Mouse (Mus musculus) thymus, postnatal 14 days (tissue): ENCODE measurements at regions not wholly inside any gene's neighbourhood (a gene's known extent, or its start where the extent isn't known, plus 50 kb on each side); places are given as distances from the start of the nearest gene placed in this dataset.

Experiments used
- DNase-seq: peaks from one replicate; pipeline ENCODE4 v3.0.0; 2021

DNA sequence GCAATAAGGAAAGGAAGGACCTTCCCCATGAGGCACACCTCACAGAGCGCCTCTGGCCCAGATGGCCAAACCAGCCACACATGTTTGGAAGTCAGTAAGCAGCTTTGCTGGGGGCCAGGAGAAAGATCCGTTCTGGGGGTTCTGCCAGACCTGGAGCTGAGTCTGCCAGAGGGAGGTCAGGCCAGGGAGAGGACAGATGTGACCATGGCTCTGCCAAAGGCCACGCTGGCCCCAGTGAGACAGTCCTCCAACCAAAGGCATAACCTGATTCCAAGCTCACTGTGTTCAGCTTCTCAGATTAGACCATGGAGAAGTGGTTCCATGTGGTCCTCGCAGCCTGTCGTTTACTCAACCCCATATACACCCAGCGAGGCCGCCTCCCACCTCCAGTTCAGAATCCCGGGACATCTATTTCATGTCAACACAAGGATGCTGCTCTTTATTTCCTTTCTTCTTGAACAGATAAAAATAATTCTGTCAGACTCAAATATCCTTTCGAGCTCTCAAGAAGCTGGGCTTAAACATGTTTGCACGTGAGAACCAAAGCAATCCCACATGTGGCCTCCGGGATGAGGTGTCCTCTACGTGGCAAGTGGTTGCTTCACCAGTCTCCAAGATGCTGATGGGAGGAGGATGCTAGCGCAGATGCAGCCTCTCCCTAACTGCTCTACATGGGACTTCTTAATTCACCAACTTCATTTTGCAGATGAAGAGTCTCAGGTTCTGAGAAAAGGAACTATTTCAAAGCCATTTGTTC lies 130.1 kb upstream of the Usp24 start:
- DNase-seq: no peak

DNA sequence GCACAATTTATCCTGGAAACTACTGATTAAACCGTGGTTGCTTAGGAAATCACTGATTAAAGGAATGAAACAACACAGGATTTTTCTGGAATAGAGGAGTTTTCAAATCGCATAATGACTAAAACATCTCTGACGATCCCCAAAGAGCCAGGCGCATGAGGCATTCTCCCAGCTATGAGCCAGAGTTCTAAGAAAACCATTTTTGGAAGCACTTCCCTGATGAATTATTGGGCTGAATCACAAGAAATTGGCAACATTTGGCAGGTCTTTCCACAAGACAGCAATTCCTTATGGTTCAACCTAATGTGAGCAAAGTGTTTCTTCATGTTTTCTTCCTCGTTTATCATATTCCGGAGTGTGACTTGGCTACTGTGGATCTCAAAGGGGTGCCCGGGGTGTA lies 129.3 kb upstream of the Usp24 start:
- DNase-seq: no peak

DNA sequence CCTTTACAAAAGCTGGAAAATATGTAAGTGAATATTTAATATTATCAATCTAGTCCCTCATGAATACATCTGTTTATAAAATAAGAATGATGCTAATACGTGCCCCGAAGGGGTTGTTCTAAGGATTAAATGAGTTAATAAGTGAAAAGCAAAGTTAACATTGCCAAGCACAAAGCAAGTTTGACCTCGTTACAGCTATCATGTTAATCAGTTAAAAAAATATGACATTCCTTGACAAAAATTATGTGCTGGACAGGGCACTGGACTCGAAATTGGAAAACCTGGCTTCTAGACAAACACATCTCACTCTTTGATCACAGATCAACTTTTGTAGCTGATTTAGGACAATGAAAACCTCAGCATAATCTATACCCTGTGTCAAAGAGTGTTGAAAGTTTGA lies 125.8 kb upstream of the Usp24 start:
- DNase-seq: no peak

DNA sequence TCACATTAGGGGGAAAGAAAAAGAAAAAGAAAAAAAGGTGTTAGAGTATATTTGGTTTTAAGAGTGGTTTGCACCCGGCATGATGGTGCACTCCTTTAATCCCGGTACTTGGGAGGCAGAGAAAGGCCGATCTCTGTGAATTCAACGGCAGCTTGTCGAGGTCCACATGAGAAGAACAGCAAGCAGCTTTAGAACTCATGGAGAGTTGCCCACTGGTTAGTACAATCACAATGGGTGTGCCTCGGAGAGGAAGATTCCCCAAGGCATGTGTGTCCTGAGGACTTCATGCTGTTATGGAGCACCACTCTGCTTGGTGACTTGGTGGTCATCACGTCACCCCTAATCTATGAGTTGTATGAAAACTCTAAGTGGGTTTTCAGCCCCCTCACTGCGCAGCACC lies 124.7 kb upstream of the Usp24 start:
- DNase-seq: no peak

DNA sequence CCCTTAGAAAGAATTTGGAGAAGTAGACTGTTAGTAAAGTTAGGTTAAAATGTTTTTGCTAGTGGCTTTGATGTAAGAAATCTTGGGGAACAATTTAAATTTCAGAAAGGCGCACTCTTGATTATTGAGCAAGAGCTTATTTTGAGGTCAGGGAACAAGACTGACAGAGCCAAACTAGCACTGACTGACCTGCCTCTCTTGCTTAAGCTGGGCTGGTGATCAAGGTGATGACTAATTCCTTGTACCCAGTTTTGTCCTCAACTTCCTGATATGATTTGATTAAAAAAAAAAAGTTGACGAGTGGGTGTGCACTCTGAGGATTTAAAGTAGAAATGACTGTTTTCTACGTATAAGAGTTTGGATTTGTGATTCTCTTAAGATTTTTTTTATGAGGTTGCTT lies 124.2 kb upstream of the Usp24 start:
- no peak for DNase-seq

DNA sequence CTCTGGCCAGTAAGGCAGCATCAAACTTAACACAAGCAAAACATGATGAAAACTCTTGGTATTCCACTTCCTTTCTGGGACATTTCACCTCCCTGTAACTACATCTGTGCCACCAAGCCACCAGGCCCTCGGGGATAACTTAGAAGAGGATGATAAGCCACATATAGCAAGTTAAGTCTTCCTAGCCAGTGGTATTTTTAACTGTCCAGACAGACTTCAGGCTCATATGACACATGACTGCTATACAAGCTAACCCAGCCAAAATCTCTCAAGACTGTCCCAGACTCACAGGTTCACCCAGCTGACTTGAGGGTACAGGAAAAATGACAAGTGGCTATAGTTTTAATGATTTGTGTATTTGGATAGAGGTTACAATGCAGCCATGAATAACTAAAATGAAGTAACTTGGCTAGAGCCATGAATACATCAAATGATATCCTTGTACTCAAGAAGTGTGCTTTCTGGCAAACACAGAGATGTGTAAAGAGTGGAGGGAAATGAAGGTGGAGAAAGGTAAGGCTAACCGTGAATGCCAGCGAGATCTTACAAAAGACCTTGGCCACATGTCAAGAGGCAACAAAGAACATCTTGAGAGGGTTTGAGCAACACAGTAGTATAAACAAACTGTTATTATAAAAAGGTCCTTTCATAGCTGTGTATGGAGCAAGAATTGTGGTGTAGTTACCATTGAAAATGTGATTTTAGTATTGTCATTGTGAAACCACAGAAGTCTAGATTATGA lies 122.6 kb upstream of the Usp24 start:
- no peak for DNase-seq

DNA sequence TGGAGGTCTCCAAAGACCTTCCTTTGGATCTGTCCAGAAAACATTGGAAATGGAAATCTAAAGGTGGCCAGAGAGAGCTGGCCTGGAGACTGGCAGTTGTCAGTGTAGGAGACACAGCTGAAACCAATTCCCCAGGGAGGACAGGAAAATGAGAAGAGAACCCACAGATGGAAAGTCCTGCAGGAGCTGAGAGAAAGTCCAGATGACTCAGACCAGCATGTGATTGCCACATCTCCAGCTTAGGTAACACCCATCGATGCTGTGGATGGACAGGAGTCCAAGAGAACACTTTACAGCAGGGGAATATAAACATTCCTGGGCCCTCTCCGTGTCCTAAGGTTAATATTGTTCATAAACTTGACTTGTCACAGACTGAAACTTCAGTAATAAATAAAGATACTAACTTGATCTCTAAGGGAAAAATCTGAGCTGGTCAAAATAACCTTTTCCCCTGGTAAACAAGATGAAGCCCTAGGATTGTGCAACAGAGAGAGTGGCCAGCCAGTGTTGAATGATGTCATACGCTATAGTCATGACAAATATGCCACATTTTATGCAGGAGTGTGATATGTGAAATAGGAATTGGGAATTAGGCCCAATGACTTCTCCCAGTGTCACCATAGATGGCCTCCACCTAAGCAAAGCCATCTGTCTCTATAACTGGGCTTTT lies 120.4 kb upstream of the Usp24 start:
- no peak for DNase-seq

DNA sequence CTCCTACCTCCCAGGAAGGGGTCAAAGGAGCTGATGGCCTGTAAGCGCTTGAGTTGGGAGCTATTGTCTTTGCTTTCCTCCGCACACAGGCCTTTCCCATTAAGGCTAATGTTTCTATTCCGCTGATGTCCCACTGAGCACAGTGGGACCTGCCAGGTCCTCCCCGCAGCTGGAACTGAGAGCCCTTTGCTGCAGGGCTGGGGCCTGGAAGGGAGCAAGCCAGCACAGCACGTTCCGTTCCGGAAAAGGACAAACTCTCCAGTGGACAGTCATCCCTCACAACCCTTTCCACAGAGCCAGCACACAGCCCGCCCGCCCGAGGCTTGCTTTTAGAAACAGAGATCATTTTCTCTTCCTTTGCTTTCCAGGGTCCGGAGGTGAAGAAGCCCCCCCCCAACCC lies 116.2 kb upstream of the Usp24 start:
- no peak for DNase-seq

DNA sequence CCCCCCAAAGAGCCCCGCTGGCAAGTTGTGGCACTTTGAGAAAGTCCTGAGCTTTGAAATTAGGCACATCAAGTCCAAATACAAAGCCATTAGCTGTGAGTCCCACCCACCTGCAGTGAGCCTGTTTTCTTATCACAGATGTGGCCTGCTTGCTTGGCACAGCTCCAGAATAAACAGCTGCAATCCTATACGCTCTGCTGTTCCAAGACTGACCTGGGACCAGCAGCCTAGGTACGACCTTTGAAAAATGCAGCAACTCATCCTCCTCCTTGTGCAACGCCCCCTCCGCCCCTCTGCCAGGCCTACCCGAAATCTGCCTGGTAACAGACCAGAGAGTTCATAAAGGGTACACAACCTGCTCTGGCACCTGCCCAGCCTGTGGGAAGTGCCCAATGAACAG lies 115.8 kb upstream of the Usp24 start:
- DNase-seq: no peak

DNA sequence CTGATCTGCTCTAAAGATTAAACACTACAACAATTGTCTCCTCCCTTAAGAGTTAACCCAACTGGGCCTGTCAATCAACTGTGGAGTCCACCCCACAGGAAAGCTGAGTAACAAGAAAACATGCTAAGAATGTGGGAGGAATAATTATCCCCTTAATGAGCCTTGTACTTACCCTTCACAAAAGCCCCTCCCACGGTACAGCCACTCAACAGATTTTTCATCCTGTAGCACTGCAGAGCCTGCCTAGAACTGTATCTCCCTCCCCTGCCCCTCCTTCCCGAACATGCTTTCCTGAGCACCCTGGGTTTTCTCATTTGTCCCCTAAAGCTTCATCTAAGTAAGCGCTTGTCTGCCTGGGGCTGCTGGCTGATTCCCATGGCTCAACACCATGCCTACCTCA lies 113.5 kb upstream of the Usp24 start:
- no peak for DNase-seq

DNA sequence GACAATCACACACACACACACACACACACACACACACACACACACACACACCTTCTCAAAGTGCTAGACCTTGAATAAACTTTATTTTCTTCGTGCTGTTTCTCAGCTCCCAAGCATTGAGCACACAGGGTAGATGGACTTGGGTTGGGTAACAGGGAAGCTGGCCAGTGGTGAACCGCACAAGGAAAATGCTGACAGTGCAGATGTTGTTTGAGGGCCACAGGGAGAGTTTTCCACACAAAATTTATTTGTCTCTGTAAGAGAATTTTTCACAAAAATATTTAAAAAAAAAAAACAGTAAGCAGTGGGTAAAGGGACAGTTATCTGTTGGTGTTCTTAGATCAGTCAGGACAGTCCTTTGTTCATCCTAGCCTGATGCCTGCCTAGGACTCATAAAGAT lies 110.8 kb upstream of the Usp24 start:
- no peak for DNase-seq

DNA sequence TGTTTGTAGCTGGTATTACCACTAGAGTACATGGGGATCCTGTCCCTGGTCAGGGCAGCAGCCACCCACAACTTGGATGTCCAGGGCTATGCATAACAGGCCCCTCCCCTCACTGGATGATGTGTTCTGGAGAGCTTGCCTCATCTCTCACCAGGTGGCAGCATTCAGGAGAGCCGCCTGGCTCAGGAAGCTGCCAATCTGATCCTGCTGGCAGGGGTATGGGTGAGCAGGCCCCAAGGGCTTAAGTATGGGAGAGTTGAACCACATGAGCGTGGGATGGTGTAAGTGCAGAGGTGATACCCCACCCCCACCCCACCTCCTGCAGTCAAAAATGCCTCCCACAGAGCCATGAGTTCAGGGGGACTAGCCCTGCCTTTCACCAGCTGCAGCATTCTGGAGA lies 110.0 kb upstream of the Usp24 start:
- DNase-seq: no peak

DNA sequence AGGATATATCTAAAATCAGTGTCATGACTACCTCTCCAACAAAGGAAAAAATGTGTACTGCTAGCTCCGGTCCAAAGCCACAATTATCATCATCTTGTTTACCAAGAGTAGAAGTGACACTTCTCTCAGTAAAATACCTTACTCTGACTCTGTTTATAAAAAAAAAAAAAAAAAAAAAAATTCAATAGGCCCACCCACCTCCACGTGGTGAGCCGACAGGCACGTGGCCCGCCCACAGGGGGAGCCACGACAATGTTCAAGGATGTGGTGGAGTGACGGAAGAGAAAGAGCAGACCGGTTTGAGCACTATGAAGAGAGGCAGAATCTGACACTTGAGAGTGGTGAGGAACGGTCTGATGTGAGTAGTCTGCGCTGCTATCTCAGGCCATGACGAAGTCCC lies 106.5 kb upstream of the Usp24 start:
- no peak for DNase-seq

DNA sequence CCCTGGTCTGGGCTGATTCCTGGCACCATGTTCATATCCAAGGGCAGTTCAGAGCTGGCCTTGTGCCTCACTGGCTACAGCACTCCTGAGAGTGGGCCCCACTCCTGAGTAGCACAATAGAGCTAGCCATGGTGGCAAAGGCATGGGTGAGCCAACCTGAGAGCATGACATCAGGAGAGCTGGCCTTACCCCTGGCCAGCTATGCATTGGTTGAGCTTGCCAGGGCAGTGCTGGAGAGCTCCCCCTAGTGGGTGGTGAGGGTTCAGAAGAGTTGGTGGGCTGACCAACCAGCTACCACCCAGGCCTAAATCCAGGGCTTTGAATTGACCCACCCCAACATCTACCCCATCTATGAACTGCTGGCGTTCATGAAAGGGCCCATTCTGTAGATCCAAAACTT lies 106.0 kb upstream of the Usp24 start:
- peak; percentile 48 for DNase-seq

DNA sequence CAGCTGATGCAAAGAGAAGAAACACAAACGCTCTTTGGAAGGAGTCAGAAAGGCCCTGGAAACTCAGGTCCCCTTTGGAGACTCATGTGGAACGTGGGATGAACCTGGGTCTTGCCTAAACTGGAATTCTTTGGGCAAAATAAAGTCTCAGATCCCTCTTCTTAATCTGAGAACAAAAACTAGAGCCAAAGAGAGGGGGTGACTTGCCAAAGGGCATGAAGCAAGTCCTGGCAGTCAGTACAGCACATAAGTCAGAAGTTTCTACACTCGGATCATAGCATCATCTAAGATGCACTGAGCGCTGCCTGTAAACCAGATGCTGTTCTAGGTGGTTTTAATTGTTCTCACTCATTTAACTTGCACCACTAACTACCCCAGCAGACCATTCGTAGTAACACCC lies 101.8 kb upstream of the Usp24 start:
- no peak for DNase-seq

DNA sequence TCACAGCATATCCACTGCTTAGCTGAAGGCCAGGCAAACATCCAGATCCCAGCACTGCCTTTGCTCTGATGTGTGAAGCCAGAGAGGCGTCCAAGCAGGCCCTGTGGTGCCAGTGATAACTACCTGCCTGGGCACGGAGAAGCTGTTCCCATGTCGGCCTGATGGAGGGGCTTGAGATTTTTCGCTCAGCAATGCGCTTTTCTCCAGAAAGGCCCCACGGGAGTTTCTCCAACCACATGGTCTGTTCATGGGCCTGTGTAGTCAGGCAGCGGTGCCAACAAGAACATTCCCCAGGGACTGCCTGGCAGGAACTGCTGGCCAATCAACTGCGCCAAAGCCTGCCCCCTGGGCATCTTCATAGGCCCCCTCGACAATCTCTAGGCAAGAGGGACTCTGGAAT lies 95.4 kb upstream of the Usp24 start:
- DNase-seq: no peak

DNA sequence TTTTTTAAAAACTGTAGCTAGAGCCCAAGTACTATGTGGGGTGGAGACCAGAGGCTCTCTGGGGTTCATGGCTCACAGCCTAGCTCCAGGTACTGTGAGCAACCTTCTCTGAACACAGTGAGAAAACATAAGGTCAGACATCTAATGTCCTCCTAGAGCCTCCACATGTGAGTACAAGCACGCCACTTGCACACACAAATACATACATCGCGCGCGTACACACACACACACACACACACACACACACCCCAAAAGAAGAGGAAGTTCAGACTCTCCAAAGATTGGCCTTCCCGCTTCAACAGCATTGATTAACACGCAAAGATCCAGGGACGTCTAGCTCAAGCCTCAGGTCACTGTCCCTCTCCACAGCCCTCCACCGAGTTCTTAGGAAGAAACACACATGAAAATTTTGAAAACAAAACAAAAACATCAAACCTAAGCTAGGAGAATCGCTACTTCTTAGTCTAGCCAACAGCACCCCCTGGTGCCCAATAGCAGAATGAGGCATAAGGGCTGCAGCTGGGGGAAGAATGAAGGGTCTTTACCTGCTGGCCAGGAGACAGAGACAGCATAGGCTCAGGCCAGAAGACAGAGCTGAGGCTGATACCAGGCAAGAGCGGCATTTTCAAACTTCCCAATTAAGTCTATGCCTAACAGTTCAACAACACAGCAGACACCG lies 90.7 kb upstream of the Usp24 start:
- peak; percentile 65 for DNase-seq

DNA sequence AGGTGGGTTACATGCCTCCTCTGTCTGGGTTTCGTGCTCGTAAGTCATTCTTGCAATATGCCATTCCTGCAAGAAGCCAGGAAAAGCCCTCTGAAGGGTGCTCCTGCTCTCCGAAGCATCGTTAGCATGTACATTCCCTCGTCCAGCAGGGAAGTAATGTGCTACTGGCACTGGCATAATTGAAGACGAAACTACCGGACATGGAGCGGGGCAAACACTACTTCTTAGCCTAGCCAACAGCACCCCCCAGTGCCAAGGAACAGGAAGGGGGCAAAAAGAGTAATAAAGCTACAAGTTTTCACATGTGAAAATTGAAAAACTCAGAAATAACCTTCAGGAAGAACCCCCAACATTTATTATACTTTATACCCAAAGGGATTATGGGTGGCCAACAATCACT lies 88.6 kb upstream of the Usp24 start:
- no peak for DNase-seq

DNA sequence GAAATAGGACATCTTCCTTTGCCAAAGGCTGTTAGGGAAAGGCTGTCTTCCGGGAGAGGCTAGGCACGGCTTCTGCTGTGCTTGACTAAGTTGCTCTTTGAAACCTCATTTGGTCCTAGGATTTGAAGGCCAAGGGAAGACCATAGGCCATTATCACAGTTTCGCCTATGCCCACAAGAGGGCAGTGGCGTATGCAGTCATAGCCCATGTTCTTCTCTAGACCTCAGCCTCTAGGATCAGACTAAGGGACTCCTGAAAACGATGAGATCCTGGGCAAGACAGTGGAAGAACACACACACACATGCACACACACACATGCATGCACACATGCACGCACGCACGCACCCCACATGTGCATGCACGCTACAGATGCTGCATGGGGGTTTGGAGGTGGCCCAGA lies 87.5 kb upstream of the Usp24 start:
- peak; percentile 73 for DNase-seq

DNA sequence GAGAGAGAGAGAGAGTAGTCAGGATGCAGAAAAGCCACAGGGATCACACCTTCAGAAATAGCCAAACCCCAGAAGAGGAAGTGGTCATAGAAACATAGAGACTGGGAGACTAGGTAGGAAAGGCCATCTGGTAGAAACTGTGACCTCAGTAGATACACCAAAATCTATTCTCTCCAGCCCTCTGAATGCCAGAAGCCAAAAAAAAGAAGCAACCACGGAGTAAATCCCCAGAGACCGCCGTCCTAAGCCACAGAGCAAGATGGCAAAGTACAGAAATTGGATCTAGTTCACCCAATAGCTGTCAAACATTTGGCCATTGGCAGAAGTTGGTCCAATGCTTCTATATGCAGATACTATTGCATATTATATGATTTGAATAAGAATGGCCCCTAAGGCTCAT lies 86.5 kb upstream of the Usp24 start:
- no peak for DNase-seq

DNA sequence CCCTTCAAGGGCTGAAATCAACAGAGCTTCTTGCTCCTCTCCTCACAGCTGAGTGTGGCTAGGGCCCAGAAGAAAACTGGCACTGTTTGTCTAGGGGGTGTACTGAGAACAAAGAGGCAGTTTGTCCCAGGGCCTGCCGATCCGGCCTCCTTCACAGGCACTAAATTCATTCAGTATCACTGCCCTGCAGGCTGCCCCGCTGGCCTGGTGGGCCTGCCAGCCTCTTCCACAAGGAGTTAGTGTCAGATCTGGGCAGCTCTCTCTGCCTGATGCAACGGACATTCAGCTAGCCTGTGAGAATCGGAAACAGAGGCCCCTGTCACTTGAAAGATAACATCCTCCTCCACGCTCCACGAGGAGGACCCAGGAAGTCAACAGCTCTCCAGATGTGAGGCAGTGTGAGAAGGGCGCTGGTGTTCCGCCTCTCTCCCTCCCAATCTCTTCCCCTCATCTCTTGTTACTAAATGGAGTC lies 83.5 kb upstream of the Usp24 start:
- peak; percentile 64 for DNase-seq

DNA sequence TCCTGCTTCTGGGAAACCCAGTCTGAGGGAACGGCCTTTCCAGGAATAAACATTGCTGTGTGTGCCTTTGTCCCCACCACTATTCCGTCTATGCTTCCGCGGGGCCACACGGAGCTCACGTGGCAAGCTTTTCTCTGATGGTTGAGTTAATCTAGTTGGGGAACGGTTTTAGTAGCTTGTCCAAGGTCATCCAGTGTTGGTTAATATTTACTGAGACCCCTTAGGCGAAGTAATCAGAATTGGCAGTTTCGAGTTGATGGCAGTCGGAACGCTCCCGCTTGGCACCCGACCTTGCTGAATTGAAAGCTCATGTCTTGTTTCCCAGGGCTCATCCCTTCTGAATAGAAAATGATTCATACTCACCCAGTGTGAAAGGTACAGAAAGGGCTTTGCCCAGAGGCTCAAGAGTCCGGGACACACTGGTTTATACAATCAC lies 71.6 kb upstream of the Usp24 start:
- no peak for DNase-seq

DNA sequence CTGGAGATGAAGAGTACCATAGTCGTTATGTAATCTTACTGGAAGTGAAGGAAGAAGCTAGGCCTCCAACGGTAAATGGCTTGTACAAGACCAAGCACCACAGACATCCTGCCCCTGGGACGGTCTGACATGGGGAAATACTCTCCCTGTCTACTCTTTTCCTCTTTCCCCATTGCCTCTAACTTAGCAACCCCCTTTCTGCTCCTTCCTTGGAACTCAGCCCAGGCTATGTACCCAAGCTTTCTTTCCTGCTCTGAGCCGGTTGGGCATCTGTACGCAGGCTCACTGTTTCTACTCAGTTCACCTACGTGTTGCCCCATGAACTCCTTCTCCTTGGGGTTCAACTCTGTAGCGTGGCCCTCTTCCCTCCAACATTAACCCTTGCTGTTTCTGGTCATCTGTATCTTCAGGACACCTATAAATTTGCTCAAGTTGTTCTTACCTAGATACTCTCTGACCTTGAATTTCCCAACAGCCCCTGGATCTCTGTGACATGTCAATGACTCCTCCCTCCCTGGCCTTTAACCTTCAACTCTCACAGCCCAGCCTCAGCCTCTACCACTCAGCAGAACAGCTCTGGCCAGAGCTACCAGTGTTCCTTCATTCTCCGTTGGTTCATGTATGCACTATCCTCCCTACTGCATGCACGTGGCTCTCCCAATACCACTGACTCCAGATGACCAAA lies 71.0 kb upstream of the Usp24 start:
- DNase-seq: no peak
